Mouse (Mus musculus): ENCODE data around the gene Rbfox2.

DNA sequence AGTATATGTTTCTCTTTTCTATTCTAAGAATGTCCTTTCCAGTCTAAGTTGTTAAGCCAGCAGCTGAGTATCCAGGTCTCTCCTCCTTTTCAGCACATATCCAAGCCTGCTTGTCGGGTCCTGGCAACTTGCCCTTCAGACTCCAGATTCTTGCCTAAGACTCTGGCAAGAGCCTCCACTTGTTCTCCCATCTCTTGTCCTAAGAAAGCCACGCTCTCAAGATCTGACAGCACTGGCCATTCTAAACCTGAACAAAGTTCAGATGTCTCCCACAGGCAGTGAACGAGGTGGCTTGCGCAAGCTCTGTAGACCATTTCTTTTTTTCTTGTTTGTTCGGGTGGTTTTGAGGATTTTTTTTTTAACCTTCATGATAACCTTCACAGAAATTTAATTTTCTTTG lies 110.0 kb downstream of the Rbfox2 start:
- no peak for TF ChIP-seq CTCF (IDR thresholded peaks at IDR 0.05; ENCODE audit: borderline replicate concordance, insufficient read depth, low read depth, low read length)
- TF ChIP-seq POLR2A (IDR thresholded peaks at IDR 0.05; ENCODE audit: borderline replicate concordance, insufficient read depth, low read length), result no peak

Measured in cerebellum, adult 2 months (tissue).